Mouse (Mus musculus): ENCODE results near the gene B9d2. TPM values are rescaled to one million over a fixed set of nuclear protein-coding genes. Genes with fewer than 3 reads are reported as not detected.
"Not testable (repeated sequence)": the region's sequence is repeated elsewhere in the genome, so short reads cannot be mapped to it uniquely, and the experiment has no call there.

B9d2 gene
- polyA plus RNA-seq, 1 experiment from 2014 or later: 34.8 TPM

- Histone ChIP-seq H3K4me1 (peaks cover 15% of the 10 kb centered on the region), H3K36me3 (peaks cover 63% of the 10 kb centered on the region)
- H3K4me3 ChIP-seq; H3K27me3 ChIP-seq (replicated peaks); H3K4me2 ChIP-seq (replicated peaks); H3K9ac ChIP-seq; ATAC-seq (ENCODE audit: low FRiP score, low read depth); H3K27ac ChIP-seq; H3K9me3 ChIP-seq: not testable (repeated sequence)
Measured at GRCm38 (mm10) chr7:25721776-25722175, 41.2 kb downstream of the B9d2 start.

GRCm38 (mm10) chr7:25725886-25726285, 45.3 kb downstream of the B9d2 start:
- no peak for ATAC-seq (ENCODE audit: low FRiP score, low read depth)
- Histone ChIP-seq H3K9ac (no peak overlapping the region), H3K27me3 (replicated peaks) (no peaks in the 10 kb centered on the region), H3K4me3 (no peak overlapping the region), H3K4me2 (replicated peaks) (no peak overlapping the region), H3K36me3 (peaks cover 94% of the 10 kb centered on the region), H3K27ac (no peak overlapping the region), H3K9me3 (no peaks in the 10 kb centered on the region), H3K4me1 (no peaks in the 10 kb centered on the region)
- WGBS: 88% methylated on average over 19 of the region's 19 CpGs

- Histone ChIP-seq H3K4me2 (replicated peaks) (no peak overlapping the region), H3K9ac (no peak overlapping the region), H3K27me3 (replicated peaks) (no peaks in the 10 kb centered on the region), H3K27ac (no peak overlapping the region), H3K4me3 (no peak overlapping the region), H3K9me3 (no peaks in the 10 kb centered on the region), H3K4me1 (no peaks in the 10 kb centered on the region), H3K36me3 (peaks cover 95% of the 10 kb centered on the region)
- ATAC-seq (ENCODE audit: low FRiP score, low read depth): no peak
- 91% methylated on average over 5 of the region's 5 CpGs for WGBS
Measured at GRCm38 (mm10) chr7:25727800-25728199, 47.2 kb downstream of the B9d2 start.

- Histone ChIP-seq H3K4me3 (no peak overlapping the region), H3K9ac (no peak overlapping the region), H3K27ac (no peak overlapping the region), H3K9me3 (no peaks in the 10 kb centered on the region), H3K4me2 (replicated peaks) (no peak overlapping the region), H3K4me1 (no peaks in the 10 kb centered on the region), H3K36me3 (peaks cover 93% of the 10 kb centered on the region), H3K27me3 (replicated peaks) (no peaks in the 10 kb centered on the region)
- no peak for ATAC-seq (ENCODE audit: low FRiP score, low read depth)
- WGBS: 46% methylated on average over 2 of the region's 2 CpGs
Measured at GRCm38 (mm10) chr7:25729396-25729795, 48.8 kb downstream of the B9d2 start.

GRCm38 (mm10) chr7:25729862-25730261, 49.3 kb downstream of the B9d2 start:
- no peak for ATAC-seq (ENCODE audit: low FRiP score, low read depth)
- no peak overlapping the region for H3K4me3 ChIP-seq
- no peak overlapping the region for H3K27ac ChIP-seq
- 90% methylated on average over 2 of the region's 2 CpGs for WGBS
- H3K27me3 ChIP-seq (replicated peaks): no peaks in the 10 kb centered on the region
- peaks cover 93% of the 10 kb centered on the region for H3K36me3 ChIP-seq
- no peaks in the 10 kb centered on the region for H3K9me3 ChIP-seq
- H3K4me1 ChIP-seq: no peaks in the 10 kb centered on the region
- H3K9ac ChIP-seq: no peak overlapping the region
- H3K4me2 ChIP-seq (replicated peaks): no peak overlapping the region

GRCm38 (mm10) chr7:25731294-25732055, 50.9 kb downstream of the B9d2 start:
- Histone ChIP-seq H3K9ac (no peak overlapping the region), H3K27me3 (replicated peaks) (no peaks in the 10 kb centered on the region), H3K36me3 (peaks cover 92% of the 10 kb centered on the region), H3K4me1 (no peaks in the 10 kb centered on the region), H3K27ac (no peak overlapping the region), H3K4me2 (replicated peaks) (no peak overlapping the region), H3K4me3 (no peak overlapping the region), H3K9me3 (no peaks in the 10 kb centered on the region)
- no peak for ATAC-seq (ENCODE audit: low FRiP score, low read depth)
- 93% methylated on average over 8 of the region's 8 CpGs for WGBS

GRCm38 (mm10) chr7:25734991-25735390, 54.4 kb downstream of the B9d2 start:
- ATAC-seq (ENCODE audit: low FRiP score, low read depth): no peak
- no peaks in the 10 kb centered on the region for H3K9me3 ChIP-seq
- no peaks in the 10 kb centered on the region for H3K4me1 ChIP-seq
- no peaks in the 10 kb centered on the region for H3K27me3 ChIP-seq (replicated peaks)
- H3K36me3 ChIP-seq: peaks cover 88% of the 10 kb centered on the region
- no peak overlapping the region for H3K27ac ChIP-seq
- no peak overlapping the region for H3K9ac ChIP-seq
- no peak overlapping the region for H3K4me2 ChIP-seq (replicated peaks)
- 84% methylated on average over 4 of the region's 4 CpGs for WGBS
- H3K4me3 ChIP-seq: no peak overlapping the region

Other genes with a start within 250 kb of the B9d2 start
- 0.78 and 1.3 TPM in 2 replicates for gene Ceacam1, start 203.2 kb upstream of the B9d2 start, polyA plus RNA-seq (2016; fragmentation: Nextera tagmentation; extraction: Ambion mirVana)
- not detected in 2 replicates for gene Ceacam2, start 140.9 kb upstream of the B9d2 start, polyA plus RNA-seq (2016; fragmentation: Nextera tagmentation; extraction: Ambion mirVana)
- not detected in 2 replicates for gene Erich4, start 64.9 kb upstream of the B9d2 start, polyA plus RNA-seq (2016; fragmentation: Nextera tagmentation; extraction: Ambion mirVana)
- 27.5 and 31.2 TPM in 2 replicates for gene Dmac2, start 61.4 kb upstream of the B9d2 start, polyA plus RNA-seq (2016; fragmentation: Nextera tagmentation; extraction: Ambion mirVana)
- gene B3gnt8, start 54.1 kb upstream of the B9d2 start, polyA plus RNA-seq (2016; fragmentation: Nextera tagmentation; extraction: Ambion mirVana): 1.8 and 2.7 TPM in 2 replicates
- 48.3 and 48.4 TPM in 2 replicates for gene Bckdha, start 21.8 kb upstream of the B9d2 start, polyA plus RNA-seq (2016; fragmentation: Nextera tagmentation; extraction: Ambion mirVana)
- 54.7 and 55.2 TPM in 2 replicates for gene Exosc5, start 21.6 kb upstream of the B9d2 start, polyA plus RNA-seq (2016; fragmentation: Nextera tagmentation; extraction: Ambion mirVana)
- 3.4 and 5.7 TPM in 2 replicates for gene Tmem91, start 5.6 kb upstream of the B9d2 start, polyA plus RNA-seq (2016; fragmentation: Nextera tagmentation; extraction: Ambion mirVana)
- 2.4 and 2.6 TPM in 2 replicates for gene Tgfb1, start 6.2 kb downstream of the B9d2 start, polyA plus RNA-seq (2016; fragmentation: Nextera tagmentation; extraction: Ambion mirVana)
- 31.3 and 34.0 TPM in 2 replicates for gene Ccdc97, start 38.3 kb downstream of the B9d2 start, polyA plus RNA-seq (2016; fragmentation: Nextera tagmentation; extraction: Ambion mirVana)
- 64.7 and 67.0 TPM in 2 replicates for gene Hnrnpul1, start 74.0 kb downstream of the B9d2 start, polyA plus RNA-seq (2016; fragmentation: Nextera tagmentation; extraction: Ambion mirVana)
- 33.0 and 35.7 TPM in 2 replicates for gene Axl, start 107.9 kb downstream of the B9d2 start, polyA plus RNA-seq (2016; fragmentation: Nextera tagmentation; extraction: Ambion mirVana)
- 2.9 and 4.0 TPM in 2 replicates for gene Cyp2s1, start 136.1 kb downstream of the B9d2 start, polyA plus RNA-seq (2016; fragmentation: Nextera tagmentation; extraction: Ambion mirVana)
- gene Cyp2b10, start 216.8 kb downstream of the B9d2 start, polyA plus RNA-seq (2016; fragmentation: Nextera tagmentation; extraction: Ambion mirVana): not detected in 2 replicates